Mouse (Mus musculus): Measurements from ENCODE around the gene Zfp963. TPM values are rescaled to one million over a fixed set of nuclear protein-coding genes. Genes with fewer than 3 reads are reported as not detected.
A peak's percentile ranks its signal among the peaks of the same experiment; 100 is the strongest.

Zfp963 gene
- not detected in 2 replicates for polyA plus RNA-seq (2012; ENCODE audit: insufficient read depth, insufficient read length, low replicate concordance, missing spikeins)

DNA sequence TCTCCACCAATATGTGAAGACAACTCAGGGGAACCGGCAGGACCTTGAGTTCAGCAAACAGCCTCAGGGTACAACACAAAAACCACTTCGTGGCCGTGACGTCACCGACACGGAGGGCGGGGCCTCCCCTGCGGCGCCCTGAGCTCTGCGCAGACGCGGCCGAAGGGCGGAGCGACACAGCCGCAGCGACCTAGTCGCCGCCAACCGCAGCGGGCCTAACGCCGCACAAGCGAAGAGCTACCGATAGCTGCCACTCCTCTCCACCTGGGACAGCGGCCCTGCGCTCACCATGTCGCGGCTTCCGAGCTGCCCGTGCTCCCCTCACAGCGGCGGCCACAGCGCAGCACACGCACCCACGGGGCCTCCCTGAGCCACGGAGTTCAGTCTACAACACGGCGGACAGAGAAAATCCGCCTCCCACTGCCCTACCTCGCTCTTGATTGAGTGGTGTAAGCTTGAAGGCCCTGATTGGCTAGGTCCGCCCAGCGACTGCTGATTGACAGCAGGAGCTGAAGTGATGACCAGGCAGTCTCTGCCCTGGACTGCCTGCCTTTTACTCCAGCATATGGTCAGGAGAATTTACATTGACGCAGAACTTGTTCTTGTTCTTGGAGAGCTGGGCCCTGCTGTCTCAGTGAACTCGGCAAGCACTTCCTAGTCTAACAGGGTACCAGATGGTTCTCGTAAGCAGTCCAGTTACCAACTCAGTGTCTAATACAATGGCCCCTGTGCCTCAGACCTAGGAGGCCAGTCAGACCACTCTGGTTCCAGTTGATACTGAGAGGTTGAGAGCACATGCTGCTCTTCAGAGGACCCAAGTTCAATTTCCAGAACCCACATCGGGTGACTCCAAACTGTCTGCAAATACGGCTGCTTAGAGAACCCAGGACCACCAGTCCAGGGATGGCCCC is at the start of gene Zfp963:
Zfp963 (minus strand) TSS at position 427 of the 911 bp plus-strand sequence.
- peak within 1 kb of the TSS; percentile 88 for H3K4me3 ChIP-seq (ENCODE audit: insufficient read depth, low read depth, low read length)
- H3K4me1 ChIP-seq (ENCODE audit: control insufficient read depth, insufficient read depth, low read length), result 0 out of 2 replicates have a peak, but pooled peaks cover 5% of the 10 kb centered on the region
- peak within 1 kb of the TSS; percentile 96 for H3K27ac ChIP-seq (ENCODE audit: insufficient read depth, low read depth, low read length)
- WGBS, result 2% methylated on average over 48 of the region's 48 CpGs
- TF ChIP-seq POLR2A (IDR thresholded peaks at IDR 0.05; ENCODE audit: insufficient read depth, low read depth, low read length) (peak; percentile 99), CTCF (IDR thresholded peaks at IDR 0.05; ENCODE audit: insufficient read depth, low read depth, low read length) (no peak)

DNA sequence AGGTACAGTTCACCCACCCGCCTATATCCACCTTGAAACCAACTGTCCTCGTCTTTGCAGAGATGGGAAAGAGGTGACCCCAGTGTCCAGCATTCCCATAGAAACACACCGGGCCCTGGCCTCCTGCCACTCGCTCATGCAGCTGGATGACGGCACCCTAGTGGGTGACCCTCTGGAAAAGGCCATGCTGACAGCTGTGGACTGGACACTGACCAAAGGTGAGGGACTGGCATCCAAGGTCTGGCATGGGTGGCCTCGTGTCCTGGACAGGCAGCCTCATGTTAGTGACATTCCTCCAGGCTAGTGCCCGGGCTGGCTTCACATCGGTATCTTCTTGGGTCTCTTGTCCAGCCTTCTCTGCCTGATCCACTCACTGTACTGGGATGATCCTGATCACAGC is 49.5 kb upstream of the Zfp963 start:
- no peak overlapping the region for H3K27ac ChIP-seq (ENCODE audit: insufficient read depth, low read depth, low read length)
- 87% methylated on average over 8 of the region's 8 CpGs for whole genome bisulfite sequencing
- TF ChIP-seq POLR2A (IDR thresholded peaks at IDR 0.05; ENCODE audit: insufficient read depth, low read depth, low read length) (no peak), CTCF (IDR thresholded peaks at IDR 0.05; ENCODE audit: insufficient read depth, low read depth, low read length) (no peak)
- no peaks in the 10 kb centered on the region for H3K4me1 ChIP-seq (ENCODE audit: control insufficient read depth, insufficient read depth, low read length)
- H3K4me3 ChIP-seq (ENCODE audit: insufficient read depth, low read depth, low read length), result no peak overlapping the region

DNA sequence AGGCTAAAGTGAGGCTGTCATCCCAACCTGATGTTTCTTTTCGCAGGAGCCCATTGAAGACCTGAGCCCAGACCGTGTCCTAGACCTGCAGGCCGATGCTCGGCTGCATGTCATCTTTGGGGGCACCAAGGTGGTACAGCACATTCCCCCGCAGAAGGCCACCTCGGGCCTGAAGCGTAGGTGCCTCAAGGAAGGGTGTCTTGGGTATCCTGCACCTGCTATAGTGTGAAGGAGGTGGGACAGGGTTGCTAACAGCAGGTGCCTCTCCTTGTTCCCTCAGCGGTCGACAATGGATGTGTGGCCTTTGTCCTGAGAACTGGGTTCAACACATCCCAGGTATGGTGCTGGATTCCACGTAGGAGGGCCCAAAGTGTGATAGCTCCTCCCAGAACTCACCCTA is 47.9 kb upstream of the Zfp963 start:
- Histone ChIP-seq H3K27ac (ENCODE audit: insufficient read depth, low read depth, low read length) (no peak overlapping the region), H3K4me3 (ENCODE audit: insufficient read depth, low read depth, low read length) (no peak overlapping the region), H3K4me1 (ENCODE audit: control insufficient read depth, insufficient read depth, low read length) (peaks cover 3% of the 10 kb centered on the region; the same call in 1 of the 2 replicates)
- 93% methylated on average over 10 of the region's 10 CpGs for WGBS
- no peak for TF ChIP-seq POLR2A (IDR thresholded peaks at IDR 0.05; ENCODE audit: insufficient read depth, low read depth, low read length)
- no peak for TF ChIP-seq CTCF (IDR thresholded peaks at IDR 0.05; ENCODE audit: insufficient read depth, low read depth, low read length)

GRCm38 (mm10) chr8:69796721-69797345 is 47.1 kb upstream of the Zfp963 start:
- TF ChIP-seq POLR2A (IDR thresholded peaks at IDR 0.05; ENCODE audit: insufficient read depth, low read depth, low read length) (no peak), CTCF (IDR thresholded peaks at IDR 0.05; ENCODE audit: insufficient read depth, low read depth, low read length) (no peak)
- H3K4me1 ChIP-seq (ENCODE audit: control insufficient read depth, insufficient read depth, low read length), result peaks cover 4% of the 10 kb centered on the region; the same call in 1 of the 2 replicates
- no peak overlapping the region for H3K4me3 ChIP-seq (ENCODE audit: insufficient read depth, low read depth, low read length)
- no peak overlapping the region for H3K27ac ChIP-seq (ENCODE audit: insufficient read depth, low read depth, low read length)
- WGBS, result 96% methylated on average over 16 of the region's 16 CpGs

- peaks cover 7% of the 10 kb centered on the region; the same call in 1 of the 2 replicates for H3K4me1 ChIP-seq (ENCODE audit: control insufficient read depth, insufficient read depth, low read length)
- 92% methylated on average over 6 of the region's 6 CpGs for WGBS
- no peak overlapping the region for H3K4me3 ChIP-seq (ENCODE audit: insufficient read depth, low read depth, low read length)
- no peak overlapping the region for H3K27ac ChIP-seq (ENCODE audit: insufficient read depth, low read depth, low read length)
- TF ChIP-seq CTCF (IDR thresholded peaks at IDR 0.05; ENCODE audit: insufficient read depth, low read depth, low read length), result no peak
- TF ChIP-seq POLR2A (IDR thresholded peaks at IDR 0.05; ENCODE audit: insufficient read depth, low read depth, low read length), result no peak
Observed at GRCm38 (mm10) chr8:69794901-69795300, 45.1 kb upstream of the Zfp963 start.

GRCm38 (mm10) chr8:69794096-69794495 is 44.3 kb upstream of the Zfp963 start:
- no peak for TF ChIP-seq CTCF (IDR thresholded peaks at IDR 0.05; ENCODE audit: insufficient read depth, low read depth, low read length)
- no peak for TF ChIP-seq POLR2A (IDR thresholded peaks at IDR 0.05; ENCODE audit: insufficient read depth, low read depth, low read length)
- H3K4me1 ChIP-seq (ENCODE audit: control insufficient read depth, insufficient read depth, low read length), result peaks cover 7% of the 10 kb centered on the region; the same call in 1 of the 2 replicates
- no peak overlapping the region for H3K27ac ChIP-seq (ENCODE audit: insufficient read depth, low read depth, low read length)
- H3K4me3 ChIP-seq (ENCODE audit: insufficient read depth, low read depth, low read length), result no peak overlapping the region
- WGBS, result 90% methylated on average over 3 of the region's 3 CpGs

- 92% methylated on average over 4 of the region's 4 CpGs for WGBS
- H3K4me3 ChIP-seq (ENCODE audit: insufficient read depth, low read depth, low read length), result no peak overlapping the region
- H3K4me1 ChIP-seq (ENCODE audit: control insufficient read depth, insufficient read depth, low read length), result peaks cover 7% of the 10 kb centered on the region; the same call in 1 of the 2 replicates
- H3K27ac ChIP-seq (ENCODE audit: insufficient read depth, low read depth, low read length), result no peak overlapping the region
- TF ChIP-seq CTCF (IDR thresholded peaks at IDR 0.05; ENCODE audit: insufficient read depth, low read depth, low read length), result no peak
- no peak for TF ChIP-seq POLR2A (IDR thresholded peaks at IDR 0.05; ENCODE audit: insufficient read depth, low read depth, low read length)
Observed at GRCm38 (mm10) chr8:69793666-69794065, 43.9 kb upstream of the Zfp963 start.

GRCm38 (mm10) chr8:69791415-69792068 is 41.8 kb upstream of the Zfp963 start:
- under 1% methylated on average over 48 of the region's 48 CpGs for WGBS
- 0 out of 2 replicates have a peak overlapping the region, but pooled peaks have one; percentile 42 for H3K27ac ChIP-seq (ENCODE audit: insufficient read depth, low read depth, low read length)
- no peak for TF ChIP-seq CTCF (IDR thresholded peaks at IDR 0.05; ENCODE audit: insufficient read depth, low read depth, low read length)
- no peak for TF ChIP-seq POLR2A (IDR thresholded peaks at IDR 0.05; ENCODE audit: insufficient read depth, low read depth, low read length)
- peak overlapping the region; percentile 99 for H3K4me3 ChIP-seq (ENCODE audit: insufficient read depth, low read depth, low read length)
- H3K4me1 ChIP-seq (ENCODE audit: control insufficient read depth, insufficient read depth, low read length), result peaks cover 7% of the 10 kb centered on the region; the same call in 1 of the 2 replicates

All from olfactory bulb, adult 2 months (tissue).